Comparison of ENCODE assay signal across 28 mouse cellular contexts in the genomic region with DNA sequence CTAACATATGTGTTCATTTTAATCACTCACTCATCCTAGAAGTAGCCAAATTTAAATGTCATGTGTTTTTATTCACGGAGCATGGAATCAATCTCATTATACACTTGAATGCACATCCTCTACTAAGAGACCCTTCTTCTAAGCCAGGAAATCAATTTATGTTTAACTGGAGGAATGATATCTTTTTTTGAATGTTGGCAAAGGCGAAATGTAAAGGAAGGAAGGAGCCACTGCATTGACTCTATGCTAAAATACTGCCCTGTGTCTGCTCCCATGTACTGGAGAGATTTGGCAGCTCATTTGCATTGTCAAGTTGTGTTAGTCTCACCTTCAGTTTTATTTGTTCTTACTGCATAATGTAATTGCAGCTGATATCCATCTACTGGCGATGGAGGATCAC.
A peak's percentile ranks its signal among the peaks of the same experiment; 100 is the strongest.
DNase-seq lines count a peak whose midpoint lies in the region; ATAC-seq and TF ChIP-seq lines count a peak whose summit lies in the region.
"Had no signal": no experiment of that assay in that cellular context is flagged by ENCODE, and none has a peak within 500 bp of the region (broad histone marks: within the 10 kb centered on the region; RNA-seq: fewer than 3 reads in every experiment).

No protein-coding gene starts in this region.

- WGBS in forebrain, embryonic 15.5 days = 52% methylated on average over 3 of the region's 3 CpGs
- WGBS in forebrain, embryonic 11.5 days = 74% methylated on average over 3 of the region's 3 CpGs
- 61% methylated on average over 3 of the region's 3 CpGs for WGBS in lung, embryonic 14.5 days

- no peak for TF ChIP-seq CTCF in lung, embryonic 14.5 days (IDR thresholded peaks at IDR 0.05; ENCODE audit: low read depth)

- no peak overlapping the region for H3K4me2 ChIP-seq in forebrain, embryonic 15.5 days (replicated peaks)
- no peak overlapping the region for H3K4me2 ChIP-seq in forebrain, embryonic 11.5 days (ENCODE audit: low read depth, low read length, severe bottlenecking)
- no peak overlapping the region for H3K4me2 ChIP-seq in lung, embryonic 14.5 days
- H3K4me2 ChIP-seq: embryonic facial prominence, embryonic 12.5 days; heart, embryonic 13.5 days; midbrain, embryonic 13.5 days; neural tube, embryonic 15.5 days had no signal

- H3K27ac ChIP-seq in forebrain, embryonic 15.5 days (replicated peaks) = no peak overlapping the region
- H3K27ac ChIP-seq in forebrain, embryonic 11.5 days (ENCODE audit: low read depth, low read length) = no peak overlapping the region
- H3K27ac ChIP-seq in lung, embryonic 14.5 days (ENCODE audit: low read depth) = no peak overlapping the region
- H3K27ac ChIP-seq: embryonic facial prominence, embryonic 12.5 days; heart, embryonic 13.5 days; kidney, postnatal 0 days; liver, embryonic 14.5 days; macrophage; midbrain, embryonic 13.5 days; neural tube, embryonic 15.5 days had no signal

- no peaks in the 10 kb centered on the region for H3K9me3 ChIP-seq in forebrain, embryonic 15.5 days
- no peaks in the 10 kb centered on the region for H3K9me3 ChIP-seq in forebrain, embryonic 11.5 days (ENCODE audit: control insufficient read depth, low read length)
- H3K9me3 ChIP-seq in lung, embryonic 14.5 days (ENCODE audit: low read depth, low read length) = no peaks in the 10 kb centered on the region
- H3K9me3 ChIP-seq: embryonic facial prominence, embryonic 12.5 days; heart, embryonic 13.5 days; midbrain, embryonic 13.5 days; neural tube, embryonic 15.5 days had no signal

- H3K9ac ChIP-seq in forebrain, embryonic 15.5 days (replicated peaks) = no peak overlapping the region
- no peak overlapping the region for H3K9ac ChIP-seq in forebrain, embryonic 11.5 days (ENCODE audit: low read length)
- no peak overlapping the region for H3K9ac ChIP-seq in lung, embryonic 14.5 days
- H3K9ac ChIP-seq: embryonic facial prominence, embryonic 12.5 days; heart, embryonic 13.5 days; liver, embryonic 14.5 days; midbrain, embryonic 13.5 days; neural tube, embryonic 15.5 days had no signal

- peak; percentile 42 for DNase-seq in cerebellum, postnatal 10 days
- DNase-seq in cerebellum, postnatal 25 days = no peak
- no peak for DNase-seq in forebrain, embryonic 11.5 days (ENCODE audit: low spot score)
- peak; percentile 10 for DNase-seq in lung, embryonic 14.5 days
- DNase-seq in lung, postnatal 36 days = no peak
- DNase-seq in adrenal gland, adult (ENCODE audit: inconsistent age in 2 of 2, low spot score in 1 of 2) = no peak
- DNase-seq: adrenal gland, postnatal 10 days; cerebellum, adult 11 months; cerebellum, adult 9-11 months; gastrocnemius, postnatal 10 days; heart, postnatal 10 days; kidney, adult 8-10 months; layer of hippocampus, postnatal 36 days; liver; lung, adult 2 months; right cerebral cortex, adult 18-20 months; spleen, adult 18-20 months; thymus, postnatal 14 days had no signal

- H3K27me3 ChIP-seq in forebrain, embryonic 15.5 days = no peaks in the 10 kb centered on the region
- H3K27me3 ChIP-seq in forebrain, embryonic 11.5 days (ENCODE audit: control insufficient read depth, insufficient read depth, low read length) = no peaks in the 10 kb centered on the region
- H3K27me3 ChIP-seq in lung, embryonic 14.5 days (ENCODE audit: insufficient read depth, low read length) = no peaks in the 10 kb centered on the region
- H3K27me3 ChIP-seq: CH12.LX; heart, embryonic 13.5 days; midbrain, embryonic 13.5 days; neural tube, embryonic 15.5 days had no signal

- H3K4me1 ChIP-seq in forebrain, embryonic 15.5 days = no peaks in the 10 kb centered on the region
- H3K4me1 ChIP-seq in forebrain, embryonic 11.5 days (replicated peaks; ENCODE audit: control insufficient read depth, insufficient read depth, low read length) = no peaks in the 10 kb centered on the region
- no peaks in the 10 kb centered on the region for H3K4me1 ChIP-seq in lung, embryonic 14.5 days (ENCODE audit: insufficient read depth)
- H3K4me1 ChIP-seq: embryonic facial prominence, embryonic 12.5 days; heart, embryonic 13.5 days; midbrain, embryonic 13.5 days; neural tube, embryonic 15.5 days had no signal

- ATAC-seq in forebrain, embryonic 15.5 days (replicated peaks) = 0 out of 2 replicates have a peak, but pooled peaks have one; percentile 41
- no peak for ATAC-seq in forebrain, embryonic 11.5 days (replicated peaks; ENCODE audit: low FRiP score)
- ATAC-seq in lung, embryonic 14.5 days (ENCODE audit: insufficient read depth) = no peak
- ATAC-seq: intestine, embryonic 16.5 days; midbrain, embryonic 13.5 days had no signal

- no peaks in the 10 kb centered on the region for H3K36me3 ChIP-seq in forebrain, embryonic 15.5 days
- no peaks in the 10 kb centered on the region for H3K36me3 ChIP-seq in forebrain, embryonic 11.5 days (ENCODE audit: control insufficient read depth, insufficient read depth, low read length)
- H3K36me3 ChIP-seq in lung, embryonic 14.5 days (ENCODE audit: insufficient read depth) = no peaks in the 10 kb centered on the region
- H3K36me3 ChIP-seq: embryonic facial prominence, embryonic 12.5 days; heart, embryonic 13.5 days; midbrain, embryonic 13.5 days; neural tube, embryonic 15.5 days had no signal

- H3K4me3 ChIP-seq in forebrain, embryonic 15.5 days = no peak overlapping the region
- no peak overlapping the region for H3K4me3 ChIP-seq in forebrain, embryonic 11.5 days (ENCODE audit: low read depth, low read length)
- no peak overlapping the region for H3K4me3 ChIP-seq in lung, embryonic 14.5 days (ENCODE audit: low read depth, low read length)
- H3K4me3 ChIP-seq: embryonic facial prominence, embryonic 12.5 days; heart, embryonic 13.5 days; midbrain, embryonic 13.5 days; neural tube, embryonic 15.5 days had no signal

Comparison
In these comparisons a context has a peak if more than half of its experiments do, and no peak if none do; other contexts are left out.
1. DNase-seq: peak in cerebellum, postnatal 10 days (2 of 2) and lung, embryonic 14.5 days (single experiment); none in cerebellum, postnatal 25 days (0 of 2), forebrain, embryonic 11.5 days (single experiment), lung, postnatal 36 days (single experiment) and adrenal gland, adult (0 of 2).